Mouse (Mus musculus): Measurements from ENCODE around the gene Wfdc6b. TPM values are rescaled to one million over a fixed set of nuclear protein-coding genes. Genes with fewer than 3 reads are reported as not detected.

Gene Wfdc6b
- total RNA-seq, 2 experiments from 2014 or later: not detected

Other genes with a start within 250 kb of the Wfdc6b start
- 1 to 10 TPM; 7.8 to 9.0 TPM for gene Slpi, start 224.4 kb upstream of the Wfdc6b start, total RNA-seq (2021)
- gene Rbpjl, start 210.4 kb upstream of the Wfdc6b start, total RNA-seq (2021): 10 to 100 TPM in 1 of 2 experiments, under 1 TPM in 1; 0.14 to 14.6 TPM
- gene Matn4, start 208.4 kb upstream of the Wfdc6b start, total RNA-seq (2021): 1 to 10 TPM; 4.7 to 4.9 TPM
- 10 to 100 TPM; 75.2 to 93.9 TPM for gene Sdc4, start 169.6 kb upstream of the Wfdc6b start, total RNA-seq (2021)
- 10 to 100 TPM; 34.7 to 35.0 TPM for gene Sys1, start 156.6 kb upstream of the Wfdc6b start, total RNA-seq (2021)
- gene Gm20458, start 152.6 kb upstream of the Wfdc6b start, total RNA-seq (2021): 1 to 10 TPM in 1 of 2 experiments, under 1 TPM in 1; 0.48 to 3.0 TPM
- gene Trp53tg5, start 139.8 kb upstream of the Wfdc6b start, total RNA-seq (2021): not detected
- 10 to 100 TPM; 10.9 to 17.1 TPM for gene Dbndd2, start 127.4 kb upstream of the Wfdc6b start, total RNA-seq (2021)
- gene Pigt, start 116.0 kb upstream of the Wfdc6b start, total RNA-seq (2021): 100 to 1,000 TPM; 133 to 134 TPM
- gene Wfdc2, start 51.1 kb upstream of the Wfdc6b start, total RNA-seq (2021): 10 to 100 TPM in 1 of 2 experiments, 1 to 10 TPM in 1; 1.9 to 49.1 TPM
- gene Spint3, start 40.1 kb upstream of the Wfdc6b start, total RNA-seq (2021): not detected
- gene Wfdc6a, start 28.1 kb upstream of the Wfdc6b start, total RNA-seq (2021): 1 to 10 TPM in 1 of 2 experiments, under 1 TPM in 1; 0.48 to 1.2 TPM
- not detected for gene Eppin, start 19.9 kb upstream of the Wfdc6b start, total RNA-seq (2021)
- under 1 TPM; 0.20 to 0.39 TPM for gene Wfdc8, start 104 bp downstream of the Wfdc6b start, total RNA-seq (2021)
- gene Wfdc16, start 25.3 kb downstream of the Wfdc6b start, total RNA-seq (2021): not detected
- under 1 TPM in 1 of 2 experiments, not detected in 1; 0.76 TPM for gene Wfdc10, start 42.5 kb downstream of the Wfdc6b start, total RNA-seq (2021)
- not detected for gene Wfdc9, start 43.1 kb downstream of the Wfdc6b start, total RNA-seq (2021)
- gene Wfdc11, start 60.6 kb downstream of the Wfdc6b start, total RNA-seq (2021): not detected
- gene Wfdc13, start 71.6 kb downstream of the Wfdc6b start, total RNA-seq (2021): not detected
- gene Spint4, start 85.0 kb downstream of the Wfdc6b start, total RNA-seq (2021): not detected
- not detected for gene Spint5, start 101.8 kb downstream of the Wfdc6b start, total RNA-seq (2021)
- gene Wfdc3, start 132.4 kb downstream of the Wfdc6b start, total RNA-seq (2021): under 1 TPM; 0.90 to 0.92 TPM
- gene Dnttip1, start 132.5 kb downstream of the Wfdc6b start, total RNA-seq (2021): 10 to 100 TPM; 50.1 to 54.2 TPM
- 10 to 100 TPM; 48.4 to 64.6 TPM for gene Ube2c, start 156.4 kb downstream of the Wfdc6b start, total RNA-seq (2021)
- gene Tnnc2, start 166.4 kb downstream of the Wfdc6b start, total RNA-seq (2021): 100 to 1,000 TPM in 1 of 2 experiments, 10 to 100 TPM in 1; 94.0 to 231 TPM
- gene Snx21, start 172.3 kb downstream of the Wfdc6b start, total RNA-seq (2021): 10 to 100 TPM; 40.5 to 42.9 TPM
- gene Acot8, start 191.4 kb downstream of the Wfdc6b start, total RNA-seq (2021): 10 to 100 TPM; 30.1 to 31.3 TPM
- 1 to 10 TPM; 3.8 to 4.5 TPM for gene Zswim3, start 191.6 kb downstream of the Wfdc6b start, total RNA-seq (2021)
- gene Zswim1, start 209.2 kb downstream of the Wfdc6b start, total RNA-seq (2021): 10 to 100 TPM; 10.7 to 11.0 TPM
- 1 to 10 TPM in 1 of 2 experiments, under 1 TPM in 1; 0.76 to 1.7 TPM for gene Spata25, start 215.0 kb downstream of the Wfdc6b start, total RNA-seq (2021)
- 100 to 1,000 TPM; 140 to 158 TPM for gene Ctsa, start 219.4 kb downstream of the Wfdc6b start, total RNA-seq (2021)
- gene Neurl2, start 219.9 kb downstream of the Wfdc6b start, total RNA-seq (2021): 1 to 10 TPM; 5.4 to 7.4 TPM
- 10 to 100 TPM; 25.7 to 28.9 TPM for gene Pltp, start 244.2 kb downstream of the Wfdc6b start, total RNA-seq (2021)